Mouse (Mus musculus): Measurements from ENCODE around the gene Ramp3. TPM values are rescaled to one million over a fixed set of nuclear protein-coding genes. Genes with fewer than 3 reads are reported as not detected.

The Ramp3 gene
- polyA plus RNA-seq, 1 experiment from 2014 or later: 7.8 TPM

GRCm38 (mm10) chr11:6676641-6677040, 18.3 kb downstream of the Ramp3 start:
- H3K27me3 ChIP-seq: no peaks in the 10 kb centered on the region
- no peak overlapping the region for H3K4me3 ChIP-seq
- H3K36me3 ChIP-seq: no peaks in the 10 kb centered on the region
- H3K4me1 ChIP-seq: peaks cover 7% of the 10 kb centered on the region; the same call in 1 of the 2 replicates
- WGBS: 88% methylated on average over 9 of the region's 9 CpGs
- no peak for ATAC-seq (ENCODE audit: low FRiP score, low read depth)
- no peaks in the 10 kb centered on the region for H3K9me3 ChIP-seq
- H3K9ac ChIP-seq: no peak overlapping the region
- no peak overlapping the region for H3K27ac ChIP-seq
- no peak overlapping the region for H3K4me2 ChIP-seq (replicated peaks)

- no peak overlapping the region for H3K9ac ChIP-seq
- H3K4me1 ChIP-seq: peaks cover 7% of the 10 kb centered on the region; the same call in 1 of the 2 replicates
- no peak overlapping the region for H3K4me3 ChIP-seq
- no peaks in the 10 kb centered on the region for H3K27me3 ChIP-seq
- H3K36me3 ChIP-seq: no peaks in the 10 kb centered on the region
- H3K27ac ChIP-seq: no peak overlapping the region
- 28% methylated on average over 7 of the region's 7 CpGs for WGBS
- no peak for ATAC-seq (ENCODE audit: low FRiP score, low read depth)
- no peak overlapping the region for H3K4me2 ChIP-seq (replicated peaks)
- H3K9me3 ChIP-seq: no peaks in the 10 kb centered on the region
Observed at GRCm38 (mm10) chr11:6677530-6677929, 19.2 kb downstream of the Ramp3 start.

- ATAC-seq (ENCODE audit: low FRiP score, low read depth): no peak
- Histone ChIP-seq H3K27ac (no peak overlapping the region; the same call in 1 of the 2 replicates), H3K4me1 (peaks cover 7% of the 10 kb centered on the region; the same call in 1 of the 2 replicates), H3K9me3 (no peaks in the 10 kb centered on the region), H3K36me3 (no peaks in the 10 kb centered on the region), H3K4me3 (no peak overlapping the region), H3K9ac (no peak overlapping the region), H3K27me3 (no peaks in the 10 kb centered on the region), H3K4me2 (replicated peaks) (peak overlapping the region; percentile 10; the same call in 1 of the 2 replicates)
- WGBS: 71% methylated on average over 16 of the region's 17 CpGs
Observed at GRCm38 (mm10) chr11:6679694-6680396, 21.5 kb downstream of the Ramp3 start.

GRCm38 (mm10) chr11:6680397-6680818, 22.1 kb downstream of the Ramp3 start:
- no peak overlapping the region; the same call in 1 of the 2 replicates for H3K27ac ChIP-seq
- peak; percentile 67; the same call in 1 of the 2 replicates for ATAC-seq (ENCODE audit: low FRiP score, low read depth)

GRCm38 (mm10) chr11:6684741-6685140, 26.4 kb downstream of the Ramp3 start:
- 61% methylated on average over 3 of the region's 3 CpGs for WGBS
- Histone ChIP-seq H3K4me3 (no peak overlapping the region), H3K27me3 (no peaks in the 10 kb centered on the region), H3K27ac (no peak overlapping the region), H3K9me3 (no peaks in the 10 kb centered on the region), H3K4me1 (peaks cover 7% of the 10 kb centered on the region; the same call in 1 of the 2 replicates), H3K9ac (no peak overlapping the region), H3K4me2 (replicated peaks) (no peak overlapping the region), H3K36me3 (no peaks in the 10 kb centered on the region)
- no peak for ATAC-seq (ENCODE audit: low FRiP score, low read depth)

More at GRCm38 (mm10) chr11:6680397-6680818, 22.1 kb downstream of the Ramp3 start:
- Histone ChIP-seq H3K36me3 (no peaks in the 10 kb centered on the region), H3K9ac (no peak overlapping the region), H3K4me1 (peaks cover 7% of the 10 kb centered on the region; the same call in 1 of the 2 replicates), H3K4me2 (replicated peaks) (peak overlapping the region; percentile 10; the same call in 1 of the 2 replicates), H3K27me3 (no peaks in the 10 kb centered on the region), H3K4me3 (no peak overlapping the region), H3K9me3 (no peaks in the 10 kb centered on the region)
- WGBS: 25% methylated on average over 10 of the region's 10 CpGs

GRCm38 (mm10) chr11:6688888-6689287, 30.6 kb downstream of the Ramp3 start:
- Histone ChIP-seq H3K27me3 (no peaks in the 10 kb centered on the region), H3K27ac (no peak overlapping the region), H3K9ac (no peak overlapping the region), H3K4me3 (no peak overlapping the region), H3K9me3 (no peaks in the 10 kb centered on the region), H3K4me2 (replicated peaks) (no peak overlapping the region), H3K36me3 (no peaks in the 10 kb centered on the region), H3K4me1 (no peaks in the 10 kb centered on the region)
- no peak for ATAC-seq (ENCODE audit: low FRiP score, low read depth)
- WGBS: 78% methylated on average over 3 of the region's 3 CpGs

- WGBS: 73% methylated on average over 6 of the region's 6 CpGs
- Histone ChIP-seq H3K36me3 (no peaks in the 10 kb centered on the region), H3K27me3 (no peaks in the 10 kb centered on the region), H3K27ac (no peak overlapping the region), H3K9ac (no peak overlapping the region), H3K4me3 (no peak overlapping the region), H3K4me2 (replicated peaks) (no peak overlapping the region), H3K4me1 (no peaks in the 10 kb centered on the region), H3K9me3 (no peaks in the 10 kb centered on the region)
- no peak for ATAC-seq (ENCODE audit: low FRiP score, low read depth)
Observed at GRCm38 (mm10) chr11:6692341-6692740, 34.0 kb downstream of the Ramp3 start.

GRCm38 (mm10) chr11:6694114-6694513, 35.8 kb downstream of the Ramp3 start:
- Histone ChIP-seq H3K9me3 (no peaks in the 10 kb centered on the region), H3K4me3 (no peak overlapping the region), H3K4me2 (replicated peaks) (no peak overlapping the region), H3K9ac (no peak overlapping the region), H3K27ac (no peak overlapping the region), H3K27me3 (no peaks in the 10 kb centered on the region), H3K4me1 (no peaks in the 10 kb centered on the region), H3K36me3 (no peaks in the 10 kb centered on the region)
- 91% methylated on average over 10 of the region's 10 CpGs for WGBS
- ATAC-seq (ENCODE audit: low FRiP score, low read depth): no peak

- no peaks in the 10 kb centered on the region for H3K36me3 ChIP-seq
- no peaks in the 10 kb centered on the region for H3K27me3 ChIP-seq
- H3K9ac ChIP-seq: no peak overlapping the region
- no peak overlapping the region for H3K4me3 ChIP-seq
- WGBS: 71% methylated on average over 12 of the region's 12 CpGs
- H3K27ac ChIP-seq: no peak overlapping the region
- no peaks in the 10 kb centered on the region for H3K9me3 ChIP-seq
- H3K4me2 ChIP-seq (replicated peaks): no peak overlapping the region
- no peaks in the 10 kb centered on the region for H3K4me1 ChIP-seq
- no peak for ATAC-seq (ENCODE audit: low FRiP score, low read depth)
Observed at GRCm38 (mm10) chr11:6695176-6695575, 36.9 kb downstream of the Ramp3 start.

GRCm38 (mm10) chr11:6696551-6696950, 38.2 kb downstream of the Ramp3 start:
- H3K4me2 ChIP-seq (replicated peaks): no peak overlapping the region
- H3K4me3 ChIP-seq: no peak overlapping the region
- ATAC-seq (ENCODE audit: low FRiP score, low read depth): no peak
- no peak overlapping the region for H3K9ac ChIP-seq
- no peak overlapping the region for H3K27ac ChIP-seq
- no peaks in the 10 kb centered on the region for H3K27me3 ChIP-seq
- no peaks in the 10 kb centered on the region for H3K4me1 ChIP-seq
- no peaks in the 10 kb centered on the region for H3K9me3 ChIP-seq
- WGBS: 71% methylated on average over 8 of the region's 8 CpGs
- H3K36me3 ChIP-seq: no peaks in the 10 kb centered on the region

- H3K27ac ChIP-seq: no peak overlapping the region
- H3K27me3 ChIP-seq: no peaks in the 10 kb centered on the region
- ATAC-seq (ENCODE audit: low FRiP score, low read depth): no peak
- H3K9me3 ChIP-seq: no peaks in the 10 kb centered on the region
- WGBS: 72% methylated on average over 10 of the region's 10 CpGs
- H3K4me1 ChIP-seq: no peaks in the 10 kb centered on the region
- no peak overlapping the region for H3K9ac ChIP-seq
- H3K4me3 ChIP-seq: no peak overlapping the region
- no peaks in the 10 kb centered on the region for H3K36me3 ChIP-seq
- H3K4me2 ChIP-seq (replicated peaks): no peak overlapping the region
Observed at GRCm38 (mm10) chr11:6697751-6698150, 39.4 kb downstream of the Ramp3 start.

GRCm38 (mm10) chr11:6698281-6698680, 40.0 kb downstream of the Ramp3 start:
- H3K9me3 ChIP-seq: no peaks in the 10 kb centered on the region
- WGBS: 83% methylated on average over 10 of the region's 10 CpGs
- no peak for ATAC-seq (ENCODE audit: low FRiP score, low read depth)

GRCm38 (mm10) chr11:6702258-6702657, 43.9 kb downstream of the Ramp3 start:
- Histone ChIP-seq H3K27me3 (no peaks in the 10 kb centered on the region), H3K9ac (no peak overlapping the region), H3K4me1 (no peaks in the 10 kb centered on the region), H3K9me3 (no peaks in the 10 kb centered on the region), H3K4me3 (no peak overlapping the region), H3K4me2 (replicated peaks) (no peak overlapping the region), H3K27ac (no peak overlapping the region), H3K36me3 (no peaks in the 10 kb centered on the region)
- 44% methylated on average over 3 of the region's 3 CpGs for WGBS
- ATAC-seq (ENCODE audit: low FRiP score, low read depth): no peak

More at GRCm38 (mm10) chr11:6698281-6698680, 40.0 kb downstream of the Ramp3 start:
- H3K4me2 ChIP-seq (replicated peaks): no peak overlapping the region
- H3K9ac ChIP-seq: no peak overlapping the region
- H3K27ac ChIP-seq: no peak overlapping the region
- no peaks in the 10 kb centered on the region for H3K27me3 ChIP-seq
- H3K4me1 ChIP-seq: no peaks in the 10 kb centered on the region
- H3K4me3 ChIP-seq: no peak overlapping the region
- no peaks in the 10 kb centered on the region for H3K36me3 ChIP-seq
